Mouse (Mus musculus): ENCODE data around the gene Tlnrd1. TPM values are rescaled to one million over a fixed set of nuclear protein-coding genes. Genes with fewer than 3 reads are reported as not detected.
A peak's percentile ranks its signal among the peaks of the same experiment; 100 is the strongest.

Gene Tlnrd1
- polyA plus RNA-seq, 1 experiment: 9.2 TPM

DNA sequence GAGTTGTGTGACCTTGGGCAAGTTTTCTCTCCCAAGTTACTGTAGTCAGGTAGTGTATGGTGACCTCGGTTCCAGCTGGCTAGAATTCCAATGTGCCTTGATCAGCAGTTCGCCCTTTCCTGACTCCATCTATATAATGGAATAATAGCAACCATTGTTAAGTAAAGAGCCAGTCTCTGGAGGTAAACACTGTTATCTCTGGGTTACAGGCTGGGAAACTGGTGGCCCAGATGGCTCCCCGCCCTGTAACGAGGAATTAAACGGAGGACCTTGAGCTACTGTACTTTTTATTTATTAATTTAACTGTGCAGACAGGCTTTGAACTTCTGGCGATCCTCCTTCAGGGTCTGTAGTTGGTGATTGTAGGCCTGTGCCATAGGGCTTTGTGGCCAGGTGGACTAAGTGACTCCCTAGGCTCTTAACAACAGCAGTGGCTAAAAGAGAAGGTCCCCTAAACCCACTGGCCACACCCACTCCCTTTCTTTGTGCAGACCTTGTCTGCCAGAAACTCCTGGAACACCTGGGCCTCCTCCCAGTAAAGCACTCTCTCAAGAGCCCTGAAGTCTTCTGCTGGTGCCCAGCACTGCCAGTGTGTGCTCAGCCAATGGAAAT lies 922 bp upstream of the Tlnrd1 start:
- Histone ChIP-seq H3K27me3 (replicated peaks; ENCODE audit: control insufficient read depth, insufficient read depth, low read length) (no peaks in the 10 kb centered on the region), H3K4me1 (ENCODE audit: control insufficient read depth, insufficient read depth, low read length) (peaks cover 3% of the 10 kb centered on the region; the same call in 1 of the 2 replicates), H3K4me3 (ENCODE audit: insufficient read depth, low read depth, low read length) (peak overlapping the region; percentile 69), H3K36me3 (ENCODE audit: control insufficient read depth, insufficient read depth, low read length) (no peaks in the 10 kb centered on the region), H3K27ac (ENCODE audit: insufficient read depth, low read depth, low read length) (peak overlapping the region; percentile 89; the same call in 1 of the 2 replicates)
- WGBS: 49% methylated on average over 6 of the region's 6 CpGs
- DNase-seq: no peak
- no peak for TF ChIP-seq POLR2A (IDR thresholded peaks at IDR 0.05; ENCODE audit: low read depth, low read length)
- no peak for TF ChIP-seq CTCF (conservative IDR thresholded peaks at IDR 0.05; ENCODE audit: insufficient read depth, insufficient read length, low read depth, low read length)

DNA sequence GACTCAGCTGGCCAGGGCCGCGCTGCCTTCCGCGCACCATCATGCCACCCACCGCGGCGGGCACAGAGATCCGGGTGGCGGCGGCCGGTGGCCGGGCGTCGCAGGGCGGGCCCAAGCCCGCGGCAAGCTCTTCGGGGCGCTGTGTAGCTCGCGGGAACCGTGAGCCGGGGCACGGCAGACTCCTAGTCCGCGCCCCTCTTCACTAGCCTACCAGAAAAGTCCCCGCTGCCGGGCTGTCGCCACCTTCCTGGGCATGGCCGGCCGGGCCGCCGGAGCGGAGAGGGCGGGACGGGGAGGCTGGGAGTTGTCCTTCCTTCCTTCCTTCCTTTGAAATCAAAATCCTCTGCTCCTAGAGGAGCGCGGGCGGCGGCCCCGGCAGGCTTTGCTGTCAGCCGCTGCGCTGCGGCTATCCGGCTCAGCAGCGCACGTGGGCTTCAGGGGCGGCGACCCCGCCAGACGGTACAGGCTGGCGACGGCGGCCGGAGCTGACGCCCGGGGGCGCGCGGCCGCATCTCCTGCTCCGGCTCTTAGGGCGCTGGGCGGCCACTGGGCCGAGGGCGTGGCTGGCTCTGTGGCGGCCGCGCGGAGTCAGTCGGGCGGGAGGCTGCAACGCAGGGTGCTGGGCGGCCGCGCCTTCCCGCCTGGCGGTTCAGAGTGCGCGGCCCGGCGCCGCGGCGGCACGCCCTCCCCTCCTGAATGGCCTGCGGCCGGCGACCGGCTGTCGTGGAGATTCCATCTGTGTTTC lies 657 bp downstream of the Tlnrd1 start:
- Histone ChIP-seq H3K4me3 (ENCODE audit: insufficient read depth, low read depth, low read length) (peak overlapping the region; percentile 69), H3K36me3 (ENCODE audit: control insufficient read depth, insufficient read depth, low read length) (no peaks in the 10 kb centered on the region), H3K27ac (ENCODE audit: insufficient read depth, low read depth, low read length) (peak overlapping the region; percentile 89), H3K27me3 (replicated peaks; ENCODE audit: control insufficient read depth, insufficient read depth, low read length) (no peaks in the 10 kb centered on the region), H3K4me1 (ENCODE audit: control insufficient read depth, insufficient read depth, low read length) (peaks cover 3% of the 10 kb centered on the region; the same call in 1 of the 2 replicates)
- TF ChIP-seq CTCF (conservative IDR thresholded peaks at IDR 0.05; ENCODE audit: insufficient read depth, insufficient read length, low read depth, low read length) (no peak), POLR2A (IDR thresholded peaks at IDR 0.05; ENCODE audit: low read depth, low read length) (peak; percentile 43)
- DNase-seq: peak; percentile 88
- under 1% methylated on average over 91 of the region's 91 CpGs for WGBS

DNA sequence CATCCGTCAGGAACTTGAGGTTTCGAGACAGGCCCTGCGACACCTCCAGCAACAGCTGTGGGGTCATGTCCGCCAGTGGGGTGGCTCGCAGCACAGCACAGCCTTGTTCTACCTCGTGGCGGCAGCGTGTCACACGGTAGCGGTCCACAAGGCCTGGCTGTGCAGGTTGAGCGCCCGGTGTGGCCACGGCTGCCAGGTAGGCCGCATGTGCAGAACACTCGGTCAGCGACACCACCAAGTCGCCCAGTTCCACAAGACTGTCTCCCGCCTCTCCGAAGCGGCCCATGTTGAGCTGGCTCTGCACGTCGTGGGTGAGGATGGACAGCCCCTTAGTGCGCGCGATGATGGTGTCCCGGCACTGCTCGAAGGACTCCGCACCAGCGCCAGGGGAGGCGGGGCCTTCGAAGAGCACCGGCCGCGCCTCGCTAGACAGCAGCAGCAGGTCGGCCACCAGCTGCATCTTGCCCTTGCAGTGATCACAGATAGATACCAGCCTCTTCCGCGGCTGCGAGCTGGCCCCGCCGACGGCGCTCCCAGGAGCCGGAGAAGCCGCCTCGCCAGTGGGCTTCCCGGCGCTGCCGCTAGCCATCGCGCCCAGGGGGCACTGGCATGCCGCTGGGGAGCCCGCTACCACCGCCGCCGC lies 1.4 kb downstream of the Tlnrd1 start:
- WGBS: 12% methylated on average over 56 of the region's 56 CpGs
- H3K4me1 ChIP-seq (ENCODE audit: control insufficient read depth, insufficient read depth, low read length): peaks cover 7% of the 10 kb centered on the region; the same call in 1 of the 2 replicates

DNA sequence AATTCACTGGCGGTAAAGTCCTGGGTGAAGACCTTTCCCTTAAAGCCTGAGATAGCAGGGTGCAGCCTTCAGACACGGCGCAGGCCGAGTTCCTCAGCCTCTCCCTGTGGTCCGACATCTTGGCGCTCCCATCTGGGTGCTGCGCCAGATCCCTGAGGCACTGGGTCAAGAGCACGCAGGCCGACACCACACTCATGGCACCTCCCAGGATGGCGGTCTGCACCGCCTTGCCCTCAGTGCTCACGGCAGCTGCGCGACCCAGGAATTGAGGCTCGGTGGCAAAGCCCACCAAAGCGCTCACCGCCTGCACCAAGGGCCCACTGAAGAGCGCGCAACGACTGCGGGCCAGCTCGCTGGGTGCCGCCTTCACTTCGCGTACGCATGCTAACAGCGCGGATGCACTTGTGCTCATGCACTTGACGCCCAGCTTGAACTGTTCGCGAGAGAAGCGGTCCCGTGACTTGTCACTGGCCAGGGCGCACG lies 1.9 kb downstream of the Tlnrd1 start:
- Histone ChIP-seq H3K27ac (ENCODE audit: insufficient read depth, low read depth, low read length) (peak overlapping the region; percentile 24; the same call in 1 of the 2 replicates), H3K4me3 (ENCODE audit: insufficient read depth, low read depth, low read length) (peak overlapping the region; percentile 69)

More for the DNA sequence above, 1.4 kb downstream of the Tlnrd1 start:
- no peaks in the 10 kb centered on the region for H3K27me3 ChIP-seq (replicated peaks; ENCODE audit: control insufficient read depth, insufficient read depth, low read length)
- TF ChIP-seq POLR2A (IDR thresholded peaks at IDR 0.05; ENCODE audit: low read depth, low read length): no peak
- peak overlapping the region; percentile 89 for H3K27ac ChIP-seq (ENCODE audit: insufficient read depth, low read depth, low read length)
- H3K36me3 ChIP-seq (ENCODE audit: control insufficient read depth, insufficient read depth, low read length): no peaks in the 10 kb centered on the region
- peak overlapping the region; percentile 69 for H3K4me3 ChIP-seq (ENCODE audit: insufficient read depth, low read depth, low read length)
- peak; percentile 76 for DNase-seq

DNA sequence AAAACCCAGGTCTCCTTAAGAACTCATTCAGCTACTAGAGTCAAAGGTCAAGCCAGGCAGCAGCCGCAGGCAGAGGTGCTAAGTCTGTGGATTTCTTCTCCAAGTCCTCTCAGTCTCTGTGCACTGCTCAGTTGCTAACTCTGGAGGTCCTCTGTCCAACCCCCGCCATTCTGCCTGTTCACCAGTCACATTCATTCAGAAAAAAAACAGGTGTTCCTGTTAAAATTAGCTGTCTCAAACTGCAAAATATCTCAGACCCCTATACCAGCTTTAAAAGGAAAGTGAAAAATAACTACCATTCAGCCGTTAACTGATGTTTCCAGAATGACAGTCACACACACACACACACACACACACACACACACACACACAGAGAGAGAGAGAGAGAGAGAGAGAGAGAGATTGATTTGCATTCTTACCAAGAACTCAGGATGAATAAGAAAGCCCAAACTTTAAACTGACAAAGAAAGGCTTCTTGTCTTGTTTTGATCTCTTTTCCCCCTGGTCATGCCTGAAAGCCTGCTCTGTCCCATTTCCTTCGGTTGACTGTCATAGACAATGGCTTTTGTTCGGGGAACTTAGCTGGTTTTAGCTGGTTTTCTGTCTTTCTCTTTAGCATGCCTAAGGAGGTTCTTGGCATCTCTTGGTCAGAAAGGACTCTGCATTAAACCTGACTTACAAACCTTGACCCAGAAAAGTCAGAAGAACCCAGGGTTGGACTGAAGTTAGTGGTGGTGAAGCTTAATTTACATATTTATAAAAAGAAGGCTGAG lies 5.2 kb downstream of the Tlnrd1 start:
- 0 out of 2 replicates have a peak overlapping the region, but pooled peaks have one; percentile 22 for H3K27ac ChIP-seq (ENCODE audit: insufficient read depth, low read depth, low read length)
- peak; percentile 62 for DNase-seq
- H3K4me3 ChIP-seq (ENCODE audit: insufficient read depth, low read depth, low read length): no peak overlapping the region
- H3K36me3 ChIP-seq (ENCODE audit: control insufficient read depth, insufficient read depth, low read length): no peaks in the 10 kb centered on the region
- no peaks in the 10 kb centered on the region for H3K27me3 ChIP-seq (replicated peaks; ENCODE audit: control insufficient read depth, insufficient read depth, low read length)
- 21% methylated on average over 5 of the region's 5 CpGs for WGBS
- H3K4me1 ChIP-seq (ENCODE audit: control insufficient read depth, insufficient read depth, low read length): peaks cover 7% of the 10 kb centered on the region; the same call in 1 of the 2 replicates
- TF ChIP-seq POLR2A (IDR thresholded peaks at IDR 0.05; ENCODE audit: low read depth, low read length) (no peak), CTCF (conservative IDR thresholded peaks at IDR 0.05; ENCODE audit: insufficient read depth, insufficient read length, low read depth, low read length) (no peak)

More for the DNA sequence above, 1.9 kb downstream of the Tlnrd1 start:
- Histone ChIP-seq H3K36me3 (ENCODE audit: control insufficient read depth, insufficient read depth, low read length) (no peaks in the 10 kb centered on the region), H3K4me1 (ENCODE audit: control insufficient read depth, insufficient read depth, low read length) (peaks cover 7% of the 10 kb centered on the region; the same call in 1 of the 2 replicates), H3K27me3 (replicated peaks; ENCODE audit: control insufficient read depth, insufficient read depth, low read length) (no peaks in the 10 kb centered on the region)
- 80% methylated on average over 35 of the region's 35 CpGs for WGBS
- no peak for DNase-seq
- TF ChIP-seq CTCF (conservative IDR thresholded peaks at IDR 0.05; ENCODE audit: insufficient read depth, insufficient read length, low read depth, low read length) (no peak), POLR2A (IDR thresholded peaks at IDR 0.05; ENCODE audit: low read depth, low read length) (no peak)

DNA sequence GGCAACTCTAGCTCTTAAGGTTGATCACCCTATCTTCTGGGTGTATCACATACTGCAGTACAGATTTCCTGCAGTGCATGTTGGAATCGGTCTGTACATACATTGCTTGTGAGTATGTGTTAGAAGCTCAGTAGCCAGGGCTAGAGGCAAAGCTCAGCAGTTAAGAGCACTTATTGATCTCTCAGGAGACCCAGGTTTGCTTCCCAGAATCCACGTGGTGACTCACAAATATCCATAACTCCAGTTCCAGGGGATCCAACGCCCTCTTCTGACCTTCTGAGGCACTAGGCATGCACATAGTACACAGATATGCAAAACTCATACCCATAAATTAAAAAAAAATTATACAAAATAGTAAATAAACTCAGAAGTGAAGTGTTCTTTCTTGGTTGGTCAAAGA lies 7.0 kb downstream of the Tlnrd1 start:
- 75% methylated on average over 3 of the region's 3 CpGs for WGBS
- TF ChIP-seq CTCF (conservative IDR thresholded peaks at IDR 0.05; ENCODE audit: insufficient read depth, insufficient read length, low read depth, low read length) (no peak; the same call in 1 of the 2 replicates), POLR2A (IDR thresholded peaks at IDR 0.05; ENCODE audit: low read depth, low read length) (no peak)
- H3K27me3 ChIP-seq (replicated peaks; ENCODE audit: control insufficient read depth, insufficient read depth, low read length): no peaks in the 10 kb centered on the region
- H3K4me1 ChIP-seq (ENCODE audit: control insufficient read depth, insufficient read depth, low read length): peaks cover 7% of the 10 kb centered on the region; the same call in 1 of the 2 replicates
- H3K27ac ChIP-seq (ENCODE audit: insufficient read depth, low read depth, low read length): no peak overlapping the region
- H3K36me3 ChIP-seq (ENCODE audit: control insufficient read depth, insufficient read depth, low read length): no peaks in the 10 kb centered on the region
- DNase-seq: no peak
- no peak overlapping the region for H3K4me3 ChIP-seq (ENCODE audit: insufficient read depth, low read depth, low read length)

All from kidney, adult 2 months (tissue).